Mouse (Mus musculus) erythroblast, adult 5-6 weeks (primary cell): Measurements from ENCODE around the gene Syn3. TPM values are rescaled to one million over a fixed set of nuclear protein-coding genes. Genes with fewer than 3 reads are reported as not detected.

Experiments
- total RNA-seq, 2 experiments: library from RNA; stranded (forward) in 1 of 2; stranded (reverse) in 1 of 2; fragments of 150-400 nt in 1 of 2; fragments of 200-764, 138-1000 nt in 1 of 2; gene quantifications; 2 replicates each; pipeline versions ENCODE4 v1.2.3 to v1.2.4; 2015 to 2017; ENCODE audit warnings: low replicate concordance in 2 of 2

Gene Syn3
- total RNA-seq, 2 experiments from 2014 or later: 0.77 TPM; not detected in 1

Other genes starting within 250 kb of the Syn3 start
- 0.42 TPM in 1 of 2 replicates, not detected in the other for gene Timp3, start 198.5 kb downstream of the Syn3 start, total RNA-seq (2015; ENCODE audit: low replicate concordance)
- 0.77 and 0.84 TPM in 2 replicates for gene Timp3, start 198.5 kb downstream of the Syn3 start, total RNA-seq (2017; ENCODE audit: low replicate concordance)
- 136 and 158 TPM in 2 replicates for gene Hsp90b1, start 206.6 kb upstream of the Syn3 start, total RNA-seq (2015; ENCODE audit: low replicate concordance)
- gene Hsp90b1, start 206.6 kb upstream of the Syn3 start, total RNA-seq (2017; ENCODE audit: low replicate concordance): 198 and 211 TPM in 2 replicates
- gene Ttc41, start 206.9 kb upstream of the Syn3 start, total RNA-seq (2015; ENCODE audit: low replicate concordance): not detected in 2 replicates
- 0.26 and 0.42 TPM in 2 replicates for gene Ttc41, start 206.9 kb upstream of the Syn3 start, total RNA-seq (2017; ENCODE audit: low replicate concordance)